Mouse (Mus musculus) liver, embryonic 11.5 days (tissue): Measurements from ENCODE around the gene Rps15. TPM values are rescaled to one million over a fixed set of nuclear protein-coding genes. Genes with fewer than 3 reads are reported as not detected.

Experiments used
- ATAC-seq: fragments of 200-750 bp; cut with Nextera tagmentation; replicated peaks from 2 replicates; pipeline ENCODE4 v1.8.0; 2017; ENCODE audit warnings: moderate number of reproducible peaks, mild to moderate bottlenecking, moderate TSS enrichment, moderate library complexity; ENCODE audit not compliant: low FRiP score
- DNase-seq: peaks from one replicate; pipeline ENCODE4 v3.0.0-alpha.2; 2017; ENCODE audit warnings: low spot score
- H3K27ac ChIP-seq: fragments of 300-500 bp; sonication (generic); 2 replicates; pipeline ENCODE4 v1.5.1; 2014; ENCODE audit warnings: mild to moderate bottlenecking, low read depth, low read length, control low read depth
- H3K27me3 ChIP-seq: fragments of 300-500 bp; sonication (generic); replicated peaks from 2 replicates; pipeline ENCODE4 v1.6.1; 2014; ENCODE audit warnings: low read length, mixed read lengths; ENCODE audit not compliant: control insufficient read depth, insufficient read depth
- H3K36me3 ChIP-seq: fragments of 300-500 bp; sonication (generic); 2 replicates; pipeline ENCODE4 v1.6.1; 2014; ENCODE audit warnings: mild to moderate bottlenecking, low read length, moderate library complexity, mixed read lengths; ENCODE audit not compliant: control insufficient read depth, insufficient read depth
- H3K4me1 ChIP-seq: fragments of 300-500 bp; sonication (generic); replicated peaks from 2 replicates; pipeline ENCODE4 v1.6.1; 2014; ENCODE audit warnings: low read length, mixed read lengths; ENCODE audit not compliant: control insufficient read depth, insufficient read depth
- H3K4me2 ChIP-seq: fragments of 300-500 bp; sonication (generic); 2 replicates; pipeline ENCODE4 v1.6.1; 2014; ENCODE audit warnings: mild to moderate bottlenecking, control low read depth, moderate library complexity
- H3K4me3 ChIP-seq: fragments of 300-500 bp; sonication (generic); 2 replicates; pipeline ENCODE4 v1.5.1; 2014; ENCODE audit warnings: low read depth, low read length, control low read depth
- H3K9ac ChIP-seq: fragments of 300-500 bp; sonication (generic); 2 replicates; pipeline ENCODE4 v1.6.1; 2014; ENCODE audit warnings: low read depth, low read length, control low read depth
- H3K9me3 ChIP-seq: fragments of 300-500 bp; sonication (generic); 2 replicates; pipeline ENCODE4 v1.6.1; 2016; ENCODE audit warnings: low read length, inconsistent platforms, mixed read lengths; ENCODE audit not compliant: control insufficient read depth
- WGBS: fragments of 180-500 bp; shearing (Covaris S2); extraction: QIAGEN DNeasy Blood & Tissue Kit; methylation state at CpG from one replicate; pipeline ENCODE4 v1.1.7; 2014; 5-methylcytosine and 5-hydroxymethylcytosine counted together
- polyA plus RNA-seq: library from polyadenylated mRNA; unstranded; fragments of >200 nt; fragmentation: Nextera tagmentation; extraction: Ambion mirVana; gene quantifications from 2 replicates; pipeline ENCODE4 v1.2.1, GENCODE M21; 2014

Gene Rps15
- polyA plus RNA-seq, 1 experiment from 2014 or later: 1,408 TPM

DNA sequence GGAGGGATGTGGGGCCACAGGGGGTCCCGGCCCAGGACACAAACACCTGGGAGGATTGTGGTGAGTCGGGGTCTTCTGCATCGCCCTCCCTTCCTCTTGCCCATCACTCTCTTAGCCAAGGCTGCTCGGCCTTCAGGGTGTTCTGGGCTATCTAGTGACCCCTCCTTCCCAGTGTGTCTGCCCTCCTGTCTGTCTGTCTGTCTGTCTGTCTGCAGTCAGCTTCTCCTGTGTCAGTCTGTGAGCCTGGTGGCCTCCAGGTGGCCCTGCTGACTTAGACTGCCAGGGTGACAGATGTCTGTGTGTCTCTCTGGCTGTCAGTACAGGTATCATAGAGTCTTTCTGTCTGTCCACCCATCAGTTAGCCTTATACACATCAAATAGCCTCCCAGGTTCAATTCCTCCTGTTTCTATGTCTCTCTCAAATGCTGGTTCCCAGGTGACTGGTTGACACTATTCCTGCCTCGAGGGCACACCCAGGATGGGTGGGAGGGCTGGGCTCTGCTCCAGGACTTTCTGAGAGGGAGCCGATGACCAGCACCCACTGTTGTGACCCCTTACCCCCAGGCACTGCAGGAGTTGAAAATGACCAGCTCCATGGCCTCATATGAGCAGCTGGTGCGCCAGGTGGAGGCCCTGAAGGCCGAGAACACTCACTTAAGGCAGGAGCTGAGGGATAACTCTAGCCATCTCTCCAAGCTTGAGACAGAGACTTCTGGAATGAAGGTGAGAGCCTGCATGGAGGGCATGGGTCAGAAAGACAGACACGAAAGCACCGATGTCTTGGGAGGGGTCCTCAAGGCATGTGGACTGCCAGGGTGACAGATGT, 9.2 kb downstream of the Rps15 start:
- H3K4me3 ChIP-seq: no peak overlapping the region
- H3K27me3 ChIP-seq: peaks cover 83% of the 10 kb centered on the region
- H3K4me2 ChIP-seq: no peak overlapping the region
- no peak overlapping the region for H3K27ac ChIP-seq
- 78% methylated on average over 10 of the region's 10 CpGs for WGBS
- DNase-seq: no peak
- no peaks in the 10 kb centered on the region for H3K9me3 ChIP-seq
- ATAC-seq: no peak
- no peak overlapping the region for H3K9ac ChIP-seq
- H3K36me3 ChIP-seq: no peaks in the 10 kb centered on the region
- H3K4me1 ChIP-seq: peaks cover 3% of the 10 kb centered on the region; the same call in 1 of the 2 replicates

DNA sequence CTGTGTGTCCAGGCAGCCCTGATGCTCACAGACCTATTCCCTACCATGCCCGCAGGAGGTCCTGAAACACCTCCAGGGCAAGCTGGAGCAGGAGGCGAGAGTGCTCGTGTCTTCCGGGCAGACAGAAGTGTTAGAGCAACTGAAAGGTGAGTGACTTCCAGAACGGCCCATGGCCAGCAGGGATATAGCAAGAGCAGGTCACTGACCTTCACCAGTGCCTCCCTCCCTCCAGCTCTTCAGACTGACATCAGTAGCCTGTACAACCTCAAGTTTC, 9.8 kb downstream of the Rps15 start:
- 58% methylated on average over 5 of the region's 5 CpGs for WGBS
- Histone ChIP-seq H3K4me1 (peaks cover 3% of the 10 kb centered on the region; the same call in 1 of the 2 replicates), H3K4me2 (no peak overlapping the region), H3K4me3 (no peak overlapping the region), H3K9me3 (no peaks in the 10 kb centered on the region), H3K27me3 (peaks cover 88% of the 10 kb centered on the region), H3K9ac (no peak overlapping the region), H3K36me3 (no peaks in the 10 kb centered on the region), H3K27ac (no peak overlapping the region)
- ATAC-seq (no peak), DNase-seq (no peak)

DNA sequence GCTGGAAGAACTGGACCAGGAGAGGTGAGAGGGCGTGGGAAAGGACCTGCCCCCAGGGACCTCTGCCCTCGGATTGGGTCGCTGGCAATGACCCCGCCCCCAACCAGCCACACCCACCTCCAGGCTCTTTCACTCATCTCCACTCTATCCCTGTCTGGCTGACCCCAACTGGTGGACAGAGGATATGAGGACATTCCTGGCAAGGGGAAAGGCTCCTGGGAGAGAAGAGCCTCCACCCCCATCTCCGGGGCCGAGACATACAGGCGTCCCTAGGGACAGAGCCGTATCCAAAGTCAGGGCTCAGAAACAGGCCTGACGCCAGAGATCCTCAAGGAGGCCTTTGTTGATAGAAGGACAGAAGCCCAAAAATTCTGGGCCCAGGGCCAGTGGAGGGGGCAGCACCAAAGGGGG, 10.2 kb downstream of the Rps15 start:
- WGBS: 26% methylated on average over 9 of the region's 9 CpGs
- no peaks in the 10 kb centered on the region for H3K36me3 ChIP-seq
- ATAC-seq (no peak), DNase-seq (no peak)
- no peak overlapping the region for H3K27ac ChIP-seq
- H3K4me3 ChIP-seq: no peak overlapping the region
- no peak overlapping the region for H3K9ac ChIP-seq
- H3K4me2 ChIP-seq: no peak overlapping the region
- peaks cover 91% of the 10 kb centered on the region for H3K27me3 ChIP-seq
- no peaks in the 10 kb centered on the region for H3K9me3 ChIP-seq
- peaks cover 3% of the 10 kb centered on the region; the same call in 1 of the 2 replicates for H3K4me1 ChIP-seq

DNA sequence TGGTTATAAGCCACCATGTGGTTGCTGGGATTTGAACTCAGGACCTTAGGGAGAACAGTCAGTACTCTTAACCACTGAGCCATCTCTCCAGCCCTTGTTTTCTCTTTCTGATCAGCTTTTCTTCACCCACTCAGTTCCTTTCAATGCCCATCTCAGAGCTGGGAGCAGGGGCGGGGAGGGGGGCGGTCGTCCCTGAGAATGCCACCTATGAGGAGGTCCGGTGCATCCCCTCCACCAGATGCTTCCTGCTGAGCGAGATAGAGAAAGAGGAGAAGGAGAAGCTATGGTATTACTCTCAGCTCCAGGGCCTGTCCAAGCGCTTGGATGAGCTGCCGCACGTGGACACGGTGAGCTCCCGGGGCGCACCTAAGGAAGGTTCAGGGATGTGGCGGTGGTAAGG, 12.2 kb downstream of the Rps15 start:
- Histone ChIP-seq H3K4me1 (peaks cover 3% of the 10 kb centered on the region; the same call in 1 of the 2 replicates), H3K9me3 (no peaks in the 10 kb centered on the region), H3K36me3 (no peaks in the 10 kb centered on the region), H3K27me3 (peaks cover 80% of the 10 kb centered on the region), H3K4me2 (peak overlapping the region; percentile 70), H3K4me3 (peak overlapping the region; percentile 37), H3K27ac (no peak overlapping the region), H3K9ac (no peak overlapping the region)
- 12% methylated on average over 12 of the region's 12 CpGs for WGBS
- no peak for DNase-seq
- peak; percentile 27; the same call in 1 of the 2 replicates for ATAC-seq

DNA sequence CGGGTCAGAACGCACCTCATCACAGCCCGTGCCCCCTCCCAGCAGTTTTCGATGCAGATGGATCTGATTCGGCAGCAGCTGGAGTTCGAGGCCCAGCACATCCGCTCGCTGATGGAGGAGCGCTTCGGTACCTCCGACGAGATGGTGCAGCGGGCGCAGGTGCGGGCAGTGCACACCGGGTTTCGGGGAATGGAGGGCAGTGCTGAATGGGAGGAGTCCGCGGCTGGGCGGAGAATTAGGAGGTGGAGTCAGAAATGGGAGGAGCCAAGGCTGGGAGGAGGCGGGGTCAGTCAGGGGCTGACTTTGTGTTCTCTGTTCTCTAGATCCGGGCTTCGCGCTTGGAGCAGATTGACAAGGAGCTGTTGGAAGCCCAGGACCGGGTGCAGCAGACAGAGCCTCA, 12.6 kb downstream of the Rps15 start:
- Histone ChIP-seq H3K4me3 (peak overlapping the region; percentile 37), H3K27me3 (peaks cover 77% of the 10 kb centered on the region), H3K9ac (no peak overlapping the region), H3K4me2 (peak overlapping the region; percentile 70), H3K27ac (no peak overlapping the region), H3K9me3 (no peaks in the 10 kb centered on the region), H3K36me3 (no peaks in the 10 kb centered on the region), H3K4me1 (peaks cover 3% of the 10 kb centered on the region; the same call in 1 of the 2 replicates)
- 6% methylated on average over 25 of the region's 25 CpGs for WGBS
- ATAC-seq (peak; percentile 74), DNase-seq (peak; percentile 74)

DNA sequence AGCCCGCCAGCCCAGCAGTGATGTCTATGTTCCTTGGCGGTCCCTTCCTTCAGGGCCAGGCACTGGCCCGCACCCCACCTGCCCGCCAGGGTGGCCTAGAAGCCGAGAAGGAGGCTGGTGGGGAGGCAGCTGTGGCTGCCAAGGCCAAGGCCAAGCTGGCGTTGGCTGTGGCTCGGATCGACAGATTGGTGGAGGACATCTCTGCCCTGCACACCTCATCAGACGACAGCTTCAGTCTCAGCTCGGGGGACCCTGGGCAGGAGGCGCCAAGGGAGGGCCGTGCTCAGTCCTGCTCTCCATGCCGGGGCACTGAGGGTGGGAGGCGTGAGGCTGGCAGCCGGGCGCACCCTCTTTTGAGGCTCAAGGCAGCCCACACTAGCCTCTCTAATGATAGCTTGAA, 19.3 kb downstream of the Rps15 start:
- H3K9me3 ChIP-seq: no peaks in the 10 kb centered on the region
- DNase-seq (no peak), ATAC-seq (no peak)
- H3K4me3 ChIP-seq: no peak overlapping the region
- H3K36me3 ChIP-seq: no peaks in the 10 kb centered on the region
- H3K27me3 ChIP-seq: peaks cover 86% of the 10 kb centered on the region
- H3K27ac ChIP-seq: no peak overlapping the region
- no peak overlapping the region for H3K9ac ChIP-seq
- 70% methylated on average over 16 of the region's 16 CpGs for WGBS
- H3K4me2 ChIP-seq: no peak overlapping the region
- peaks cover 8% of the 10 kb centered on the region for H3K4me1 ChIP-seq

DNA sequence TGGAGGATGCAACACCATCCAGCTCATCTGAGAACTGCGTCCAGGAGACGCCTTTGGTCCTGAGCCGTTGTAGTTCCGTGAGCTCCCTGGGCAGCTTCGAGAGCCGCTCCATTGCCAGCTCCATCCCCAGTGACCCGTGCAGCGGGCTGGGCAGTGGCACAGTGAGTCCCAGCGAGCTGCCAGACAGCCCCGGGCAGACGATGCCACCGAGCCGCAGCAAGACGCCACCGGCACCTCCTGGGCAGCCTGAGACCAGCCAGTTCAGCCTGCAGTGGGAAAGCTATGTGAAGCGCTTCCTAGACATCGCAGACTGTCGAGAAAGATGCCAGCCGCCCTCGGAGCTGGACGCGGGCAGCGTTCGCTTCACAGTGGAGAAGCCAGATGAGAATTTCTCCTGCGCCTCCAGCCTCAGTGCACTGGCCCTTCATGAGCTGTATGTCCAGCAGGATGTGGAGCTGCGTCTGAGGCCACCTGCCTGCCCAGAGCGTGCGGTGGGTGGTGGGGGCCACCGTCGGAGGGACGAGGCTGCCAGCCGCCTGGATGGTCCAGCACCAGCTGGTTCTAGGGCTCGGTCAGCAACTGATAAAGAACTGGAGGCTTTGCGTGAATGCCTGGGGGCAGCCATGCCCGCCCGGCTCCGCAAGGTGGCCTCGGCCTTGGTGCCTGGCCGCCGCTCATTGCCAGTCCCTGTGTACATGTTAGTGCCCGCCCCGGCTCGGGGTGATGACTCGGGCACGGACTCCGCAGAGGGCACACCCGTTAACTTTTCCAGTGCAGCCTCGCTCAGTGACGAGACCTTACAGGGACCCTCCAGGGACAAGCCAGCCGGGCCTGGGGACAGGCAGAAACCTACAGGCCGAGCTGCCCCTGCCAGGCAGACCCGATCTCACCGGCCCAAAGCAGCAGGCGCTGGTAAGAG, 20.6 kb downstream of the Rps15 start:
- Histone ChIP-seq H3K36me3 (no peaks in the 10 kb centered on the region; the same call in 1 of the 2 replicates), H3K9ac (no peak overlapping the region), H3K27ac (no peak overlapping the region), H3K9me3 (no peaks in the 10 kb centered on the region), H3K4me2 (no peak overlapping the region), H3K27me3 (peaks cover 89% of the 10 kb centered on the region), H3K4me3 (no peak overlapping the region), H3K4me1 (peaks cover 20% of the 10 kb centered on the region)
- ATAC-seq: no peak
- WGBS: 54% methylated on average over 54 of the region's 54 CpGs
- no peak for DNase-seq

DNA sequence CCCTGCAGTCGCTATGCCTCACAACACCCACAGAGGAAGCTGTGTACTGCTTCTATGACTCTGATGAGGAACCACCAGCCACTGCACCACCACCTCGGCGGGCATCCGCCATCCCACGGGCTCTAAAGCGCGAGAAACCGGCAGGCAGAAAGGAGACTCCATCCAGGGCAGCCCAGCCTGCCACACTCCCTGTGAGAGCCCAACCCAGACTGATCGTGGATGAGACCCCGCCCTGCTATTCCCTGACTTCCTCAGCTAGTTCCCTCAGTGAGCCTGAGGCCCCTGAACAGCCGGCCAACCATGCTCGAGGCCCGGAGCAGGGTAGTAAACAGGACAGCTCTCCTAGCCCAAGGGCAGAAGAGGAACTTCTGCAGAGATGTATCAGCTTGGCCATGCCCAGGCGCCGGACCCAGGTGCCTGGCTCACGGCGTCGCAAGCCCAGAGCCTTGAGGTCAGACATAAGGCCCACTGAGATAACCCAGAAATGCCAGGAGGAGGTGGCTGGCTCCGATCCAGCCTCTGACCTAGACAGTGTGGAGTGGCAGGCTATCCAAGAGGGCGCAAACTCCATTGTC, 21.5 kb downstream of the Rps15 start:
- WGBS: 27% methylated on average over 20 of the region's 20 CpGs
- no peak overlapping the region for H3K4me2 ChIP-seq
- H3K9me3 ChIP-seq: no peaks in the 10 kb centered on the region
- peaks cover 20% of the 10 kb centered on the region for H3K4me1 ChIP-seq
- H3K27ac ChIP-seq: no peak overlapping the region
- H3K4me3 ChIP-seq: no peak overlapping the region
- H3K36me3 ChIP-seq: peaks cover 6% of the 10 kb centered on the region; the same call in 1 of the 2 replicates
- ATAC-seq: no peak
- H3K9ac ChIP-seq: no peak overlapping the region
- H3K27me3 ChIP-seq: peaks cover 87% of the 10 kb centered on the region
- no peak for DNase-seq
